Mouse (Mus musculus) neural tube, embryonic 14.5 days (tissue): Measurements from ENCODE around the gene Scaf1. TPM values are rescaled to one million over a fixed set of nuclear protein-coding genes. Genes with fewer than 3 reads are reported as not detected.
A peak's percentile ranks its signal among the peaks of the same experiment; 100 is the strongest.

Experiments
- ATAC-seq: fragments of 200-750 bp; cut with Nextera tagmentation; 2 replicates; pipeline ENCODE4 v1.8.0; 2017; ENCODE audit warnings: low read depth, mild to moderate bottlenecking, moderate TSS enrichment, moderate library complexity
- H3K27ac ChIP-seq: fragments of 300-500 bp; sonication (generic); 2 replicates; pipeline ENCODE4 v1.5.1; 2014; ENCODE audit warnings: low read depth, mild to moderate bottlenecking, control low read depth, low read length, moderate library complexity, mixed read lengths
- H3K27me3 ChIP-seq: fragments of 300-500 bp; sonication (generic); 2 replicates; pipeline ENCODE4 v1.6.1; 2014; ENCODE audit warnings: low read length; ENCODE audit not compliant: control insufficient read depth, insufficient read depth
- H3K36me3 ChIP-seq: fragments of 300-500 bp; sonication (generic); 2 replicates; pipeline ENCODE4 v1.6.1; 2014; ENCODE audit warnings: low read length, mixed read lengths; ENCODE audit not compliant: control insufficient read depth, insufficient read depth
- H3K4me1 ChIP-seq: fragments of 300-500 bp; sonication (generic); 2 replicates; pipeline ENCODE4 v1.6.1; 2014; ENCODE audit warnings: low read length; ENCODE audit not compliant: control insufficient read depth, insufficient read depth
- H3K4me2 ChIP-seq: fragments of 300-500 bp; sonication (generic); 2 replicates; pipeline ENCODE4 v1.6.1; 2014; ENCODE audit warnings: mild to moderate bottlenecking, low read depth, low read length, control low read depth
- H3K4me3 ChIP-seq: fragments of 300-500 bp; sonication (generic); 2 replicates; pipeline ENCODE4 v1.5.1; 2014; ENCODE audit warnings: low read depth, low read length, control low read depth, mixed read lengths
- H3K9ac ChIP-seq: fragments of 300-500 bp; sonication (generic); replicated peaks from 2 replicates; pipeline ENCODE4 v1.6.1; 2014; ENCODE audit warnings: low read depth, mild to moderate bottlenecking, control low read depth, low read length, mixed read lengths
- H3K9me3 ChIP-seq: fragments of 300-500 bp; sonication (generic); 2 replicates; pipeline ENCODE4 v1.6.1; 2016; ENCODE audit warnings: low read length; ENCODE audit not compliant: control insufficient read depth
- WGBS: fragments of 180-500 bp; shearing (Covaris S2); extraction: QIAGEN DNeasy Blood & Tissue Kit; methylation state at CpG from one replicate; pipeline ENCODE4 v1.1.7; 2014; 5-methylcytosine and 5-hydroxymethylcytosine counted together
- polyA plus RNA-seq: library from polyadenylated mRNA; unstranded; fragments of >200 nt; fragmentation: Nextera tagmentation; extraction: Ambion mirVana; gene quantifications from 2 replicates; pipeline ENCODE4 v1.2.1, GENCODE M21; 2014

The Scaf1 gene
- polyA plus RNA-seq, 1 experiment from 2014 or later = 68.6 TPM

DNA sequence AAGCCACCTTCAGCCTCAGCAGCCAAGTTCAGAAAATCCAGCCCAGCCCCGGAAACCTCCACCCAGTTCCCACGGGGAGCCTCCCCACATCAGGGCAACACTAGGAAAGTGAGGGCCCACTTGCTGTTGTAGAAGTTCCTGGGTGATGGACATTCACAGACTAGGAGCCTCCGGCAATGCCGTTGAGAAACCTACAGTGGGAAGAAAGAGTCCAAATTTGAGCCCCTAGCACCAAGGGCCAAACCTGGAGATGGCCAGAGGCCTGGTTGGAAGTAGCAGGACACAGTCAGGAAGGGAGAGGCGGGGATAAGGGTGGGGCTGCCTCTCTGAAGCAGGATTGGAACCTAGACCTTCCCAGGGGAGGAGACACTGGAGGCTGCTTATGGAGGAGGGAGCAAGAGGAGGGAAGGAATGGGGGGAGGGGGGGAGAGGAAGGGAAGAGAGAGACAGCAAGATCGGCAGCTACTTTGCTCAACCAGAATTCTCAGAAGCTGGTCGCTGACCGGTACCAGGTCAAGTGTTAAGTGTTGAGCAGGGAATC, 2.9 kb upstream of the Scaf1 start:
- H3K27ac ChIP-seq = no peak overlapping the region
- 0 out of 2 replicates have a peak overlapping the region, but pooled peaks have one; percentile 2 for H3K4me2 ChIP-seq
- H3K27me3 ChIP-seq = no peaks in the 10 kb centered on the region
- no peaks in the 10 kb centered on the region for H3K9me3 ChIP-seq
- H3K4me1 ChIP-seq = peaks cover 13% of the 10 kb centered on the region; the same call in 1 of the 2 replicates
- no peak for ATAC-seq
- no peak overlapping the region for H3K4me3 ChIP-seq
- WGBS = 47% methylated on average over 8 of the region's 8 CpGs
- no peaks in the 10 kb centered on the region for H3K36me3 ChIP-seq
- H3K9ac ChIP-seq = no peak overlapping the region

DNA sequence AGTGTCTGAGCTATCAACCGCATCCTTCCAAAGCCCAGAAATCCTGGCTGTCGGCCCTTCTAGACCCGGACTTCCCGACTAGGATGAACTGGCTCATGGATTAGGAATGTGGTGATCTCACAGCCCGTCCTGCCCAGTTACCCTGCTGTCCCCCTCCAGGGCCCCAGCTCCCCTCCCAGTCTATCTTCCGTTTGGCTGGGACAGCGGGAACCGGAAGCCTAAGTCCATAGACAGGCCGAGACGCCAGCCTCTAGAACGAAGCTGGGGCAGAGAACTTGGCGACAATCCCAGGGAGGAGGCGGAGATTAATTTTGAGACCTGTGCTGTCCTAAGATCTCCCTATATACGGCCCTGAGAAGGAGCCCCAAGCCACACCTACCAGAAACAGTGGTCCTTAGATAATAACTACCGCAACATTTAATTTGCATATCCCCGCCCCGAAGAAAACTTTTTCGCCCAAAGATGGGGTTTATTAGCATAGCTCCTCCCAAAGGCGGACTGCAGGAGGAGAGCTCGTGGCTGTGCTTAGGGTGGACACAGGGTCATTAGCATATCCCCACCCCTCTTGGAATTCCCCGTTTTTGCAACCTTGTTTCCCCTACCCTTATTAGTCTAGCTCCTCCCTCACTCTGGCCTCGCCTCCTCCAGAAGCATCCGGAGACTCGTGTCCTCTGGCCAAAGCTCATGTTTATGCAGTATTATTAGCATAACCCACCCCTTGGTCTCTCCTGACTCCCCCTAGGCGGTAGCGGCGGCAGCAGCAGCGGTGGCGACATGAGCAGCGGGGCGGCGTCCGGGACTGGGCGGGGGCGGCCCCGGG, 1.3 kb upstream of the Scaf1 start, which contains the start of gene Rras:
Gene Rras (plus strand): TSS at position 720 of the 820 bp plus-strand sequence.
- H3K4me3 ChIP-seq = peak within 1 kb of the TSS; percentile 55
- under 1% methylated on average over 36 of the region's 36 CpGs for WGBS
- peak; percentile 75 for ATAC-seq
- H3K27ac ChIP-seq = peak within 1 kb of the TSS; percentile 83
- H3K4me1 ChIP-seq = peaks cover 13% of the 10 kb centered on the region; the same call in 1 of the 2 replicates
- H3K27me3 ChIP-seq = no peaks in the 10 kb centered on the region
- peak within 1 kb of the TSS; percentile 57 for H3K9ac ChIP-seq
- peak within 1 kb of the TSS; percentile 89 for H3K4me2 ChIP-seq
- peaks cover 4% of the 10 kb centered on the region for H3K36me3 ChIP-seq
- no peaks in the 10 kb centered on the region for H3K9me3 ChIP-seq

DNA sequence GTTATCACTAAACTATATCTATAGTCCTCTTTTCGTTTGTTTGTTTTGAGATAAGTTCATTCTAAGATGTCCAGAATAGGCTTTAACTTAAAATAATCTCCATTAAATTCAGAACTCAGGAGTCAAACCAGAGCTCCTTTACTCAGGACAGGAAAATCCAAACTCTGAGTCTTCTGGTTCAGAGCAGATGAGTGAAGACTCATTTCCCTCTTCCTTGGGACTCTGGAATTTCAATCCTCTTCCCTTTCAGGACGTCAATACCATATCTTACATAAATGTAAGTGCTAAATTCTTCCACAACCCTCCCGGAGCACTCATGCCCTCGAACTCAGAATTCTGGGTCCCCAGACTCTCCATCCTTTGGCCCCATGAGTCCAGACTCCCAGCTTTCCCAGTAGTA, 598 bp upstream of the Scaf1 start:
- 4% methylated on average over 4 of the region's 4 CpGs for WGBS
- peaks cover 11% of the 10 kb centered on the region for H3K36me3 ChIP-seq
- no peaks in the 10 kb centered on the region for H3K9me3 ChIP-seq
- no peak for ATAC-seq
- no peaks in the 10 kb centered on the region for H3K27me3 ChIP-seq
- H3K9ac ChIP-seq = peak overlapping the region; percentile 18; the same call in 1 of the 2 replicates
- peaks cover 13% of the 10 kb centered on the region; the same call in 1 of the 2 replicates for H3K4me1 ChIP-seq
- H3K4me2 ChIP-seq = peak overlapping the region; percentile 89
- H3K4me3 ChIP-seq = peak overlapping the region; percentile 55
- peak overlapping the region; percentile 83 for H3K27ac ChIP-seq

DNA sequence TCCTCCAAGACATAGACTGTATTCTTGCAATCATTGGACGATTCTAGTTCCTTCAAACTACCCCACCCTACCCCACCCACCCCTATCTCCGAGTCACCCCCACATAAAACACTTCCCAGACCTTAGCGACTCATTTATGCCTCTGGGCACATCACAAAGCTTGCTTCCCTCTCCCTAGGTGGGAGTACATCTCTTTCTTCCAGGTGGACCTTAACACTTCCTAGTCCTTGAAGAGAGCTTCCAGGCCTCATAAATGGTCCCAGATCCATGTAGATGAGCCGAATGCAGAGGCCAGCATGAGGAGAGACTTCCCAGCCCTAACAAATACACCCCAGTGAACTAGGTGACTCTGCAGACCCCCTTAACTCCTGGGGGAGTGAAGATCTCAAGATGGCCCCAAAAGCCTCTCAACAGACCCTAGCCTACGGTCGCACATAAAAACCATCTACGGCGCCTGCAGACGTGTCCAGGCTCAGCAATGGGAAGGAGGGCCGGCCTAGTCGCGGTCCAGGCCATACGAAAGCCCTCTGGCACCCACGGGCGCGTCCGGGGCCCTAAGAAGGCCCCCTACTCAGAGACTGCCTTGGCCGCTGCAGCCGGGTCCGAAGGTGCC, 713 bp downstream of the Scaf1 start:
- peaks cover 21% of the 10 kb centered on the region for H3K36me3 ChIP-seq
- 2% methylated on average over 20 of the region's 20 CpGs for WGBS
- H3K9ac ChIP-seq = peak overlapping the region; percentile 74
- peaks cover 13% of the 10 kb centered on the region; the same call in 1 of the 2 replicates for H3K4me1 ChIP-seq
- ATAC-seq = no peak
- H3K4me3 ChIP-seq = peak overlapping the region; percentile 55
- no peaks in the 10 kb centered on the region for H3K9me3 ChIP-seq
- H3K27me3 ChIP-seq = no peaks in the 10 kb centered on the region
- peak overlapping the region; percentile 66 for H3K4me2 ChIP-seq
- H3K27ac ChIP-seq = peak overlapping the region; percentile 53

DNA sequence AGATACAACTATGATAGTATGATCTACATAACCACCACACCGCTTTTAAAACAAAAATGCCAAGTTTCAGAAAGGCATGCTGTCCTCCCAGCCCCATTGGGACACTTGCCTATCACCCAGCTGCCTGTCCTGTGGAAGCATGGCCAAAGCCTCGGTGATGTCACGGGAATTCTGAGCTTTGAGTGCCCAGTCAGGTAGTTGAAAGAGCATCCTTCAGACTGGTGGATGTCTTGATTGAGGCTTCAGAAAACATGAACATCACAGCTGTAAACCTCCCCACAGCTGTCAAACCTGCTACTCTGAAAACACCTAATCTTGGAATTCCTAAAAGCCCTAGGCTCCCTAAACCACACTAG, 2.1 kb downstream of the Scaf1 start:
- Histone ChIP-seq H3K27me3 (no peaks in the 10 kb centered on the region), H3K4me1 (peaks cover 13% of the 10 kb centered on the region; the same call in 1 of the 2 replicates), H3K36me3 (peaks cover 32% of the 10 kb centered on the region), H3K9ac (no peak overlapping the region), H3K9me3 (no peaks in the 10 kb centered on the region), H3K27ac (no peak overlapping the region), H3K4me3 (no peak overlapping the region), H3K4me2 (no peak overlapping the region)
- no peak for ATAC-seq
- WGBS = 96% methylated on average over 3 of the region's 3 CpGs

DNA sequence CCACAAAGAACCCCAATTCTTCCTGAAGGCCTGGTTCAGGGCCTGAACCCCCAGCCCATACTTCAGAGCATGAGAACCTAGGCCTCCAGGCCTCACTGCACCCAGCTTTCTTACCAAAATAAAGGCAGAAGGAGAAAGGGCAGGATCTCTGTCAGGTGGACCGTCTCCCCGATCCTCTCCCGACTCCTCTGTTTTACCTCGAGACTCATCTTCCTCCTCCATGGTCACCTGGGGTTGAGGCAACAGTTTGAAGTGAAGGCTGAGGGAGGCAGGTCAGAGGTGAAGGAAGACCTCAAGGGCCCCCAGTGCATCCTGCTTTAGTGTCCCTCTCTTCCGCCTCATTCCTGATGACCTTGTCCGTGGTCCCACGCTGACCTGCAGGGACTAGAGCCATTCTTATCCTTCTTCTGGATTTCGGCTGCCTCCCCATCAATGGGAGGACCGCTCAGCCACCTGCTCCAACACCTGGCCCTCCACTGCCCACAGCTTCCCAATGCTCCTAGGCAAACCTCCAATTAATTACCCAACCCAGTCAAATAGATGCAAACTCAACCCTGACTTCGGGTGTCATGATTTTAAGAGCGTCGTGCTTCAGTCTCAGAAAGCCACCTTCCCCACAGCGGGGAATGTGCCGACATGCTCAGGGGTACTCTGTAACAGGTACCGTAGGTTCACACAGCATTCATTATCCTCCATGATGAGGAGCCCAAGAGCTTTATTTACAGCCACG, 2.6 kb downstream of the Scaf1 start:
- H3K9ac ChIP-seq = no peak overlapping the region
- no peaks in the 10 kb centered on the region for H3K9me3 ChIP-seq
- no peak overlapping the region for H3K4me3 ChIP-seq
- H3K27ac ChIP-seq = no peak overlapping the region
- ATAC-seq = no peak
- no peaks in the 10 kb centered on the region for H3K27me3 ChIP-seq
- H3K4me2 ChIP-seq = no peak overlapping the region
- peaks cover 13% of the 10 kb centered on the region; the same call in 1 of the 2 replicates for H3K4me1 ChIP-seq
- WGBS = 96% methylated on average over 16 of the region's 16 CpGs
- peaks cover 37% of the 10 kb centered on the region for H3K36me3 ChIP-seq

DNA sequence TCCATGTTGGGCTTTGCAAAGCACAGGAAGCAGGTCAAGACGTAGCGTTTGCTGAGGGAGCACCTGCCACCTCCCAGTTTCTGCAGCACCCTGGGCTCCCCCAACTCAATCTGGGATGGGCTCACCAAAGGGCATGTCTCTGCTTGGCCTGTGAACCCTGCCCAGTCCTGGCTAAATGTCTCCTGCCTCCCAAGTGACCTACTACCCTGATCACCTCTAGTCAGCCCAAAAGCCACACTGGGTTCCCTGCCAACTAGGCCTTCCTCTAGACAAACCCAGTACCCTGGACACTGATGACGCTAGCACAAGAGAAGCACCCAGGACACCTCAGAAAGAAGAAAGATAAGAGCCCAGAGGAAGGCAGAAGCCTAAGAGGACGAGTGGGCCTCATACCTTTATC, 3.3 kb downstream of the Scaf1 start:
- Histone ChIP-seq H3K27ac (no peak overlapping the region), H3K4me3 (no peak overlapping the region), H3K36me3 (peaks cover 44% of the 10 kb centered on the region), H3K4me1 (peaks cover 13% of the 10 kb centered on the region; the same call in 1 of the 2 replicates), H3K27me3 (no peaks in the 10 kb centered on the region), H3K9me3 (no peaks in the 10 kb centered on the region), H3K9ac (no peak overlapping the region), H3K4me2 (no peak overlapping the region)
- 88% methylated on average over 4 of the region's 4 CpGs for WGBS
- ATAC-seq = no peak

DNA sequence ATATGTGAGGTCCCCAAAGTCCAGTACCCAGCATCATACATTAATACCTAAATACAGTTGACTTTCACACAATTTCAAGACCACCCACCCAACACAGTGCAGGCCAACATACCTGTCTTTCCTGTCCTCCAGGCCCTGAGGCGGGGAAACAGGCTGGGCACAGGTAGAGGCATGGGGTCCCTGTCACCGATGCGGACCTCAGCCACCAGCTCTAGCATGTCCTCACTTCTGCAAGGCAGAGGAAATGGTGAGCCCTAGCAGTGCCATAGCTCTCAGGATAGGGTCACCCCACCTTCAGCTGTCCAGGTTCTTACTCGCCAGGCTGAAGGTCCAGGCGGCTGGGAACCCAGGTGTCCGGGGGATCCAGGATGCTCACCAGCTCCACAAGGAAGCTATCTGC, 4.2 kb downstream of the Scaf1 start:
- WGBS = 100% methylated on average over 6 of the region's 6 CpGs
- H3K36me3 ChIP-seq = peaks cover 52% of the 10 kb centered on the region
- H3K27me3 ChIP-seq = no peaks in the 10 kb centered on the region
- no peak overlapping the region for H3K4me2 ChIP-seq
- peaks cover 11% of the 10 kb centered on the region; the same call in 1 of the 2 replicates for H3K4me1 ChIP-seq
- H3K9me3 ChIP-seq = no peaks in the 10 kb centered on the region
- H3K9ac ChIP-seq = no peak overlapping the region
- H3K4me3 ChIP-seq = no peak overlapping the region
- ATAC-seq = no peak
- no peak overlapping the region for H3K27ac ChIP-seq
